Mouse (Mus musculus): ENCODE measurements at regions not wholly inside any gene's neighbourhood (a gene's known extent, or its start where the extent isn't known, plus 50 kb on each side); places are given as distances from the start of the nearest gene placed in this dataset.

- Histone ChIP-seq H3K27me3 (no peaks in the 10 kb centered on the region), H3K9ac (no peak overlapping the region), H3K9me3 (no peaks in the 10 kb centered on the region), H3K4me1 (replicated peaks) (0 out of 2 replicates have a peak, but pooled peaks cover 5% of the 10 kb centered on the region), H3K27ac (no peak overlapping the region), H3K36me3 (no peaks in the 10 kb centered on the region), H3K4me2 (peak overlapping the region; percentile 41; the same call in 1 of the 2 replicates), H3K4me3 (no peak overlapping the region)
- peak; percentile 34; the same call in 1 of the 2 replicates for ATAC-seq (ENCODE audit: low FRiP score)
- 63% methylated on average over 5 of the region's 5 CpGs for WGBS
These were observed 82.1 kb upstream of the Rasgrf1 start for GRCm38 (mm10) chr9:89827564-89827963.

GRCm38 (mm10) chr9:89826712-89827548 is 82.8 kb upstream of the Rasgrf1 start:
- H3K9me3 ChIP-seq, result no peaks in the 10 kb centered on the region
- H3K36me3 ChIP-seq, result no peaks in the 10 kb centered on the region
- WGBS, result 33% methylated on average over 24 of the region's 24 CpGs
- H3K9ac ChIP-seq, result no peak overlapping the region
- peak overlapping the region; percentile 41 for H3K4me2 ChIP-seq
- H3K27ac ChIP-seq, result no peak overlapping the region
- ATAC-seq (ENCODE audit: low FRiP score), result peak; percentile 86
- H3K4me1 ChIP-seq (replicated peaks), result peaks cover 6% of the 10 kb centered on the region
- no peak overlapping the region for H3K4me3 ChIP-seq
- H3K27me3 ChIP-seq, result no peaks in the 10 kb centered on the region

GRCm38 (mm10) chr9:89821853-89822243 is 83.6 kb upstream of the Ankrd34c start:
- no peak overlapping the region for H3K9ac ChIP-seq
- H3K36me3 ChIP-seq, result no peaks in the 10 kb centered on the region
- H3K4me2 ChIP-seq, result no peak overlapping the region
- H3K4me3 ChIP-seq, result no peak overlapping the region
- ATAC-seq (ENCODE audit: low FRiP score), result peak; percentile 58
- H3K27ac ChIP-seq, result peak overlapping the region; percentile 83
- peaks cover 17% of the 10 kb centered on the region for H3K4me1 ChIP-seq (replicated peaks)
- H3K9me3 ChIP-seq, result no peaks in the 10 kb centered on the region
- 92% methylated on average over 4 of the region's 4 CpGs for WGBS
- no peaks in the 10 kb centered on the region for H3K27me3 ChIP-seq

- peak overlapping the region; percentile 83 for H3K27ac ChIP-seq
- no peaks in the 10 kb centered on the region for H3K36me3 ChIP-seq
- H3K27me3 ChIP-seq, result no peaks in the 10 kb centered on the region
- 53% methylated on average over 20 of the region's 20 CpGs for WGBS
- peak; percentile 77 for ATAC-seq (ENCODE audit: low FRiP score)
- no peak overlapping the region for H3K9ac ChIP-seq
- H3K4me1 ChIP-seq (replicated peaks), result peaks cover 14% of the 10 kb centered on the region
- H3K4me3 ChIP-seq, result no peak overlapping the region
- no peaks in the 10 kb centered on the region for H3K9me3 ChIP-seq
- no peak overlapping the region for H3K4me2 ChIP-seq
These were observed 83.0 kb upstream of the Ankrd34c start for GRCm38 (mm10) chr9:89821109-89821852.

- peak overlapping the region; percentile 40; the same call in 1 of the 2 replicates for H3K27ac ChIP-seq
- H3K4me1 ChIP-seq (replicated peaks), result peaks cover 8% of the 10 kb centered on the region
- H3K9me3 ChIP-seq, result no peaks in the 10 kb centered on the region
- H3K9ac ChIP-seq, result no peak overlapping the region
- H3K4me3 ChIP-seq, result no peak overlapping the region
- 31% methylated on average over 8 of the region's 8 CpGs for WGBS
- peak; percentile 80 for ATAC-seq (ENCODE audit: low FRiP score)
- no peak overlapping the region for H3K4me2 ChIP-seq
- H3K27me3 ChIP-seq, result no peaks in the 10 kb centered on the region
- no peaks in the 10 kb centered on the region for H3K36me3 ChIP-seq
These were observed 75.5 kb upstream of the Ankrd34c start for GRCm38 (mm10) chr9:89813616-89814318.

- ATAC-seq (ENCODE audit: low FRiP score), result no peak
- no peak overlapping the region for H3K4me3 ChIP-seq
- H3K9me3 ChIP-seq, result no peaks in the 10 kb centered on the region
- no peaks in the 10 kb centered on the region for H3K4me1 ChIP-seq (replicated peaks)
- H3K4me2 ChIP-seq, result no peak overlapping the region
- WGBS, result 58% methylated on average over 6 of the region's 6 CpGs
- H3K27ac ChIP-seq, result no peak overlapping the region
- H3K36me3 ChIP-seq, result no peaks in the 10 kb centered on the region
- H3K9ac ChIP-seq, result no peak overlapping the region
- H3K27me3 ChIP-seq, result no peaks in the 10 kb centered on the region
These were observed 69.1 kb upstream of the Ankrd34c start for GRCm38 (mm10) chr9:89807381-89807780.

- no peak for ATAC-seq (ENCODE audit: low FRiP score)
- H3K4me3 ChIP-seq, result no peak overlapping the region
- WGBS, result 77% methylated on average over 10 of the region's 10 CpGs
These were observed 64.4 kb upstream of the Ankrd34c start for GRCm38 (mm10) chr9:89802658-89803057.

GRCm38 (mm10) chr9:89793018-89793417 is 54.7 kb upstream of the Ankrd34c start:
- Histone ChIP-seq H3K9me3 (no peaks in the 10 kb centered on the region), H3K4me3 (no peak overlapping the region), H3K9ac (no peak overlapping the region), H3K27me3 (no peaks in the 10 kb centered on the region), H3K4me2 (no peak overlapping the region), H3K4me1 (replicated peaks) (no peaks in the 10 kb centered on the region), H3K27ac (no peak overlapping the region), H3K36me3 (no peaks in the 10 kb centered on the region)
- 9% methylated on average over 6 of the region's 6 CpGs for WGBS
- ATAC-seq (ENCODE audit: low FRiP score), result 0 out of 2 replicates have a peak, but pooled peaks have one; percentile 68

More at GRCm38 (mm10) chr9:89802658-89803057, 64.4 kb upstream of the Ankrd34c start:
- no peaks in the 10 kb centered on the region for H3K4me1 ChIP-seq (replicated peaks)
- no peak overlapping the region for H3K27ac ChIP-seq
- no peaks in the 10 kb centered on the region for H3K9me3 ChIP-seq
- H3K36me3 ChIP-seq, result no peaks in the 10 kb centered on the region
- no peak overlapping the region for H3K4me2 ChIP-seq
- no peak overlapping the region for H3K9ac ChIP-seq
- H3K27me3 ChIP-seq, result no peaks in the 10 kb centered on the region

- H3K27ac ChIP-seq, result no peak overlapping the region
- H3K36me3 ChIP-seq, result no peaks in the 10 kb centered on the region
- no peak overlapping the region for H3K4me2 ChIP-seq
- 76% methylated on average over 5 of the region's 5 CpGs for WGBS
- no peaks in the 10 kb centered on the region for H3K27me3 ChIP-seq
- no peaks in the 10 kb centered on the region for H3K9me3 ChIP-seq
- no peak overlapping the region for H3K4me3 ChIP-seq
- H3K9ac ChIP-seq, result no peak overlapping the region
- H3K4me1 ChIP-seq (replicated peaks), result 0 out of 2 replicates have a peak, but pooled peaks cover 4% of the 10 kb centered on the region
- ATAC-seq (ENCODE audit: low FRiP score), result no peak
These were observed 51.7 kb upstream of the Ankrd34c start for GRCm38 (mm10) chr9:89789926-89790325.

GRCm38 (mm10) chr9:89788651-89789050 is 50.4 kb upstream of the Ankrd34c start:
- H3K36me3 ChIP-seq, result no peaks in the 10 kb centered on the region
- 90% methylated on average over 1 of the region's 1 CpGs for WGBS
- H3K9me3 ChIP-seq, result no peaks in the 10 kb centered on the region
- H3K9ac ChIP-seq, result no peak overlapping the region
- ATAC-seq (ENCODE audit: low FRiP score), result no peak
- no peak overlapping the region for H3K27ac ChIP-seq
- H3K4me2 ChIP-seq, result no peak overlapping the region
- 0 out of 2 replicates have a peak, but pooled peaks cover 4% of the 10 kb centered on the region for H3K4me1 ChIP-seq (replicated peaks)
- H3K27me3 ChIP-seq, result no peaks in the 10 kb centered on the region
- no peak overlapping the region for H3K4me3 ChIP-seq

Measured in hindbrain, embryonic 13.5 days (tissue).